Mouse (Mus musculus): ENCODE measurements around the gene Ap2s1. TPM values are rescaled to one million over a fixed set of nuclear protein-coding genes. Genes with fewer than 3 reads are reported as not detected.
"Not testable (repeated sequence)": the region's sequence is repeated elsewhere in the genome, so short reads cannot be mapped to it uniquely, and the experiment has no call there.

Gene Ap2s1
- total RNA-seq (2015) (162 and 164 TPM in 2 replicates), total RNA-seq (2017) (73.9 and 88.7 TPM in 2 replicates)

DNA sequence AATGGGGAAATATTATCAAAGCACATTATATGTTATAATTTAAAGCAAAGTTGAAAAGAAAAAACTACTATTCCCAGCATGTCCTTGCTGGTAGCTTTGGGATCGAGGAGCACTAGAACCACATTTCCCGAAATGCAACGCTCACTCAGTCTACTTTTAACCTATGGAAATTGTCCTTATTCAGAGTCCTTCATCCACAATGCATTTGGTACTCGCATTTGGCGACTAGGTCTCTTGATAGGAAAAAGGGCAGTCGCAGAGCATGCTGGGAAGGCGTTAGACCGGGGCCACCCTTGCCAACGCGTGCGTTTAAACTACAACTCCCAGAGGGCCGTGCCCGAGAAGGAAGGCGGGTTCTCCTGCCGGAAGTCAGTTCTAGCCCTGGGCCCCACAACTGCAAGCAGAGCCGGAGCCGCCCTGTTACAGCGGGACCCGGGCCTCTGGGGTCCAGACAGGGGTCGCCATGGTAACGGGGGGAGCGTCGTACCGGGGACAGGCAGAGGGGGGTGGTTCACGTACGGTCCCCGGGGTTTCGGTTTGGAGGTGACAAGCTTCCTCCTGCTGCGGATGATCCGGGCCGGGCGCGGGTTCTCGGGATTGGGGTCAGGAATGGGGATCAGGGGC lies at the start of gene Ap2s1:
Gene Ap2s1 (plus strand): TSS at position 338 of the 624 bp plus-strand sequence.
- peak; percentile 98 for ATAC-seq (replicated peaks; ENCODE audit: poor library complexity)

DNA sequence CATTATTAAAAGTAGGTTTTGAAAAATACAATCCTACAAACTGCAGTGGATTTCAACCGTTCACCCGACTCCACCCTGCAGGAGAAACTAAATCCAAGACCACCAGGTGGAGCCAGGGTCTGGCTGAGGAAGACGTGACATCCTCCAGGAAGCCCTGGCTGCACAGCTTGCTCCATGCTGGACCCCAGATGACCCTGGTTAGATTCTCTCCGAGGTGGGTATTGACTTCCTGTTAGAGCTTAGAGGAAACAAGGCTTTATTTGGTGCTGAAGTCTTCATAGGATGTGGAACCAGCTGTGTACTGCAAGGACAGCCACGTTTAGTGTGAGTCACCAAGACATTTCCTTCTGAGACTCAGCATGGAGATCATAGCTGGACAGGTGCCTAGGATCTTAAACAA lies 49.0 kb upstream of the Ap2s1 start:
- no peak for ATAC-seq (replicated peaks; ENCODE audit: poor library complexity)

DNA sequence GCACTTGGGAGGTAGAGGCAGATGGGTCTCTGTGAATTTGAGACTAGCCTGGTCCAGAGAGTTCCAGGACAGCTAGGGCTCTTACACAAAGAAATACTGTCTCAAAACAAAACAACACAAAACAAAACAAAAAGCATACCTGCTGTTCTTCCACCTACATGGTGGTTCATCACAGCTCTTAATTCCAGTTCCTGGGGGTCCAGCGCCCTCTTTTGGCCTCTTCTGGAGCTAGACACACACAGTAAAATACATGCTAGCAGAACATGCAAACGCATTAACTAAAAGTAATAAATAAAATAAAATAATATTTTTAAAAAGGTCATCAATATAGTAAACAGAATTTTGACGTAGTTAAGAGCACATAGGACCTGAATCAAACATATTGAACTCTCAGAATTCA lies 43.2 kb upstream of the Ap2s1 start:
- no peak for ATAC-seq (replicated peaks; ENCODE audit: poor library complexity)

DNA sequence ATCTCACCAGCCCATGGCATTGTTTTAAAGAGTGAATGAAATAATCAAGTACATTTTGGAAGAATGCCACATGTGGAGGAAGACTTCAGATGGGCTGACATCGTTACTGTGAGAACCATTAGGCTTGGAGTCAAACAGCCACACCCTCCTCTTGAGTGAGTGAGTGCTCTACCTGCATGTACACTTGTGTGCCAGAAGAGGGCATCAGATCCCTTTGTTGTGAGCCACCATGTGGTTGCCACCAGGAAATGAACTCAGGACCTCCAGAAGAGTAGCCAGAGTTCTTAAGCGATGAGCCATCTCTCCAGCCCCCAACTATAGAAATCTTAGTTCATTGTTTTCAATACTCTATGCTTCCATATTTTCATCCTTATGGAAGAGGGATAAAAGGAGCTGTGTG lies 39.2 kb upstream of the Ap2s1 start:
- peak; percentile 88 for ATAC-seq (replicated peaks; ENCODE audit: poor library complexity)

DNA sequence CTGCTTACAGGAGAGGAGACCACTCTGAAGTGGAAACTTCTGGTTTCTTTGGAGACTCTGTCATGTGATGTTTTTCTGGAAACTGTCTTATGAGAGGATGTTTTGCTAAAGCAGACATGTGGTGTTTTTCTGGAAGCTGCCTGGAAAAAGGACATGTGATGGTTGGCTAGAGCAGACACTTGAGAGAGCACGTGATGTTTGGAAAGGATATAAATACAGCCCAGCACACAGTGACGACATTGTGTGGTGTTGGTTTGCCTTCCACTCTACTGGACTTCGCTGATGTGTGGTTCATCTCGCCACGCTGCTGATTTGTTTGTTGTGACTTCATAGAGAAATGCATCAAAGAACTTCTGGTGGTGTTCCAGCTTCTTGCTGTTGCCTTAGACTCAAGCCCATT lies 37.6 kb upstream of the Ap2s1 start:
- no peak for ATAC-seq (replicated peaks; ENCODE audit: poor library complexity)

DNA sequence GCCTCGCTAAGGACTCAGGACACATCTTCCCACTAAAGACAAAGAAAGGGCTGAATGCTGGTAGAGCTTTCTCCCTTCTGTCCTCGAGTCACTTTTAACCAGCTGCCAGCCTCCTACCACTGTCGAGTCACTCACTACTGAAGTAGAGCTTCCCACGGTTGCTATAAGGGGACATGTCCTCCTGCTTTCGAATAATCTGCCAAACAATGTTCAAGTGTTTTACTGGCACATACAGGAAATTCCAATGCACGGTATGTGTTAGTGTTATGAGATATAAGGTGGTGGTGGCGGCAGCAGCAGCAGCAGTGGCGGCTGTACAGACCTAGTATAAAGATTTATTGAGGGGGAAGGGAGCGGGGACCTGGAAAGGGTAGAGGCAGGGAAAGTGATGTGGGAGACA lies 31.8 kb upstream of the Ap2s1 start:
- no peak for ATAC-seq (replicated peaks; ENCODE audit: poor library complexity)

DNA sequence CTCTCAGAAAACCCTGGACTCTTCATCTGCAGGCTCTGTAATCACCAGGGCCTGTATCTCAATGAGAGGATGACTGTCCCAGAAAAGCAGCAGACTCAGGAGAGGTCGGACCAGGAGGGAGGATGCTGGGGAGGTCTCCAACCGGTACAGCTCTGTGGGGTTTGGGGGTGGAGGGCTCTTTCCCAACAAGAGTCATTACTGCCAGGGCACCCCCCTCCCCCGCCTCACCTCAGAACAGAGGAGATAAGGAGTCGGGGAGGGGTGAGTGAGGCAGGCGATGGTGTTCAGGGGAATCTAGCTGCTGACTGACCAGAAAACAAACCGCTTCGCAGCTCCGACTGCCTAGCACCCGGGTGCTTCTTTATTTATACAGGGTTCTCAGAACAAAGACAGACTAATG lies 30.0 kb upstream of the Ap2s1 start:
- ATAC-seq (replicated peaks; ENCODE audit: poor library complexity): no peak

DNA sequence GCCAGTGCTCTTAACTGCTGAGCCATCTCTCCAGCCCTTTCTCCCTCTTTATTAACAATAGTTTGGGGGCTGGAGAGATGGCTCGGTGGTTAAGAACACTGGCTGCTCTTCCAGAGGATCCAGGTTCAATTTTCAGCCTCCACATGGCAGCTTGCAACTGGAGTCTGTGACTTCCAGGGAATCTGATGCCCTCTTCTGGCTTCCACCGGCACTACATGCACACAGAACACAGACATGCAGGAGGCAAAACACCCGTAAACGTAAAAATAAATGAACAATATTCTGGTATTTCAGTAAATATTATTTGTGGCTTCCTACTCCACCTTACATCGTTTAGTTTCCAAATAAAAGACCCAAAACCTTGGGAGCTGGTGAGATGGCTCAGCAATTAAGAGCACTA lies 27.6 kb upstream of the Ap2s1 start:
- ATAC-seq (replicated peaks; ENCODE audit: poor library complexity): 0 out of 2 replicates have a peak, but pooled peaks have one; percentile 54

DNA sequence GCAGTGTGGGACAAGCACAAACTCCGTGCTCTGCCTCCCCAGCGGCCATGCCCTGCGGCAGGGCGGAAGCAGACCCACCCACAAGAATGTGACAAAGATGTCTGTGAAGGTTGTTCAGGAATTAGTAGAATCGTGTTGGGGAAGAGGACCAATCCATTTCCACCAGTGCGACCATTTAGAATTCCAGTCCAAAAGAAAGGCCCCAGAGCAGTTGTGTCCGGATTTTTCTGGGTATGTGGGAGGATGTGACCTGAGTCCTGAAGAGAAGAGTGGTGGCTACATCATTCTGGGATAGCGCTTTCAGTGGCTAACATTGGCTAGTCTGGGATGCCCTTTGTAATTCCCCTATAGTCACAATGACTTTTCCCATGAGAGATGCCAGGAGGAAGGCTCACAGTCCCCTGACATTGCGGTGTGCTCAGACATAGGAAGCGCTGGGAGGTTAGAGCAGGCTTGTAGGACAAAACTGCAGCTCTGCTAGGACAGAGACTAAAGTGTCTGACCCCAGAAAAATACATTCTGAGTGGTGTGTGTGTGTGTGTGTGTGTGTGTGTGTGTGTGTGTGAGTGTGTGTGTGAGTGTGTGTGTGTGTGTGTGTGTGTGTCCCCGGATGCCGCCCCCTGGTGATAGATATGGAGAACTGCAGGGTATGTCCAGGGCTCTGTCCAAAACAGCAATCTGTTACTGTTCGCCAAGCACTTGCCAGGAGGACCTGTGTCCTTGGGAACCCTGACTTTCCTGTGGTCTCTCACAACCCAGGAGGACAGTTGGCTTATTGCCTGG lies 25.4 kb upstream of the Ap2s1 start:
- no peak for ATAC-seq (replicated peaks; ENCODE audit: poor library complexity)

DNA sequence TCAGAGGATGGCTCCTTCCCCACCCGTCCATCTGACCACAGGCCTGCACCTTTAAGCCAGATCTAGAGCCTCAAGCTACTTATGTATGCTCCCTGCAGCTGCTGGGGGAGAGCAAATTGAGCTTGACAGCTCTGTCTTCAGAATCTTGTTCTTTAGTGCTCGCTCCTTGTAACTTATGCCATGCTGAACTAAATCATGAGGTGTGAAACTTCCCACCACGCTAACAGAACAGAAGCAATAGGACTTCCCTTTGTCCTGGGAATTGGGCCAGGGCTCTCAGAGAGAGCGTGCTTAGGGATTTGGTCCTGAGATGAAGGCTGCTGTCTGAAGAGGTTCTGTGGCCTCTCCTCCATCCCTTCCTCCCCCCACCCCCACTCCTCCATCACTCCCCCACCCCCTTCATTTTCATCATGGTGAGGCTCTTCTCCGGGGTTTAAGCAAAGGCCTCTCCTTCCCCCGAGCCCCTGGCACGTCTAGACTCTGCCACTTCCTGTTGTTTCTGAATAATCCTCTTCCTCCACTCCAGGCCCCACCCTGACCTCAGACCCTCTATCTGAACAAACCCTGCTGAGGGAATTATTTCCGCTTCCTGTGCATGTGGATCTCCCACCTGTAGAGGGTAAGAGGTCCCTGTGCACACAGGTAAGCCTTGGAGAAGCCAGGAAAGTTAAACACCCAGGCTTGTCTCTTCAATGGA lies 21.6 kb upstream of the Ap2s1 start:
- not testable (repeated sequence) for ATAC-seq (replicated peaks; ENCODE audit: poor library complexity)

DNA sequence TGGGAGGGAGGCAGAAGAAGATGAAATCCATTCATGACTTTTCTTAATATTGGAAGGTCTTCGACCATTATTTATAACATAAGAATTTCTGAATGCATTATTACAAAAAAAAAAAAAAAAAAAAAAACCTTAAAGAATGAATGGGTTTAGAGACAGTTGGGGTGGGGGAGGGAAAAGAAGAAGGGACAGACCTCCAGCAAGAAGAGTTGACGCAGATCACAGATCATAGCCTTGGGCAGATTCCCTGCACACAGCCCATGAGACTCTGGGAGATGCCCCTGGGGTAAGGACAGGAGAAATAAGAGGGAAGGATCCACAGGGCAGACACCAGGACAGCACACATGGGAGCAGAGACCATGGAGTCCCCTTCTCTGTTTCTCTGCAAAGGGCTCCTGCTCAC lies 16.6 kb upstream of the Ap2s1 start, which contains the start of gene Ceacam9:
Gene Ceacam9 (plus strand): TSS at position 301 of the 400 bp plus-strand sequence.
- ATAC-seq (replicated peaks; ENCODE audit: poor library complexity): no peak

DNA sequence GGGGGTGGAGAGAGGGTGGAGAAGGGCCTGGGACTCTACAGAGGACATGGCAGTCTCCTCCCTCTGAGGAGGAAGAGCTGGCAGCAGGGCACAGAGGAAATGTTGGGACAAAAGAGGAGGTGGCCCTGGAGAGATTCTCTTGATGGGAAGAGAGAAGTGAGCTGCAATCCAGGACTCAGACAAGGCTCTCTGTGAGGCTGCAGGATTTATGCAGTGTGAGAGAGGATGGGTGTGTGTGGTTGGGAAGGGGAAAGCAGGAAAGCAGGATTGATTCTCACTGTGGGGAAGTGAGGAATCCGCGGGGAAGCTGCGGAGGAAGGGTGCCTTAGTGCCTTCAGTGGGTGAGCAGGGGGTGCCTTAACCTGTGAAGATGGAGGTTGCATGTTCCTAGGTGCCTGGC lies 15.7 kb upstream of the Ap2s1 start:
- not testable (repeated sequence) for ATAC-seq (replicated peaks; ENCODE audit: poor library complexity)

DNA sequence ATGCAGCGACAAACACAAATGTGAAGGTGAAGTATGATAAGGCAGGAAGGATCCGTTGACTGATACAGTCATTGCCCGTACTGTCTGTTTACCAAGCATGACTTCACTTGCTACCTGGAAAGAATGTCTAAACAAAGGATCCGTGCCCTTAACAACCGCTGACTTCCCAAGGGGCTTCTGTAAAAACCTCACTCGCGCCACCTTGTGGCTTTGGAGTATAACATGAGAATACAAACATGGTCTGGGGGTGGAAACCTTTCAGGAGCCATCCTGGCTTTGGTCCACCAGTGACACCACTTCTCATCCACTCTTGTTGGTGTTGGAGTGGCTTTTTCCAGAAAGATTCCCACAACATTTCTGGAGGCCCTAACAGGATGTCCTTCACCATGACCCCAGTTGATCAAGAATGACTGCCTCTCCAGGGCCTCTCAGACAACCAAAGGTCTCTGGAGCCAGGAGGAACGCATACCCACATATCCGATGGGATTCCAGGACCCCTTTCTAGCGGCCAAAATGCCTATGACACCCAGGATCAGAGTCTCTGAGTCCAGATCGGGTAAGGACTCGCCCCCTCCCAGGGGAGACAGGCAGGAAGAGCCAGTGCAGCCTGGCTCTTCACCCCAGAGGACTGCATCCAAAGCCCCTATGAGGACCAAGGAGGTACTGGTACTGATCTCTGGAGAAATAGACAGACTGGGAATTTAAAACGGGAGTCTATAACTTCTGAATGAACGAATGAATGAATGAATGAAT lies 9.4 kb upstream of the Ap2s1 start:
- peak; percentile 95 for ATAC-seq (replicated peaks; ENCODE audit: poor library complexity)

DNA sequence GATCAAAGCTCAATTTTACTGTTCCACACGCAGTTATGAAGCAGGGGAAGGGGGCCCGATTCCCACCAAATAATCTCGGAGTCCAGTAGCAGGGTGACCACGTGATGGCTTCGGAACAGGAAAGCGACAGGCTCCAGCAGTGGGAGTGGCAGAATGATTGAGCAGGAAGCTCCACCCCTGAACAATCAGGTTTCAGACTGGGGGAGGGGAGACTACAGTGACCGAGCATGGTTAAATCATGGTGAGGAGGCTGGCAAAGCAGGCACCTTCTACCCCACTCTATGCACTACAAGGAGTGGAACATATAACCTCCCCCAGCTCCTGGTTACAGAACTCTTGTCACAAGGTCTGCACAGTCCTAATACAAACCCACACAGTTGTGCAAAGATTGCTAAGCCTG lies 8.6 kb upstream of the Ap2s1 start:
- ATAC-seq (replicated peaks; ENCODE audit: poor library complexity): peak; percentile 53

DNA sequence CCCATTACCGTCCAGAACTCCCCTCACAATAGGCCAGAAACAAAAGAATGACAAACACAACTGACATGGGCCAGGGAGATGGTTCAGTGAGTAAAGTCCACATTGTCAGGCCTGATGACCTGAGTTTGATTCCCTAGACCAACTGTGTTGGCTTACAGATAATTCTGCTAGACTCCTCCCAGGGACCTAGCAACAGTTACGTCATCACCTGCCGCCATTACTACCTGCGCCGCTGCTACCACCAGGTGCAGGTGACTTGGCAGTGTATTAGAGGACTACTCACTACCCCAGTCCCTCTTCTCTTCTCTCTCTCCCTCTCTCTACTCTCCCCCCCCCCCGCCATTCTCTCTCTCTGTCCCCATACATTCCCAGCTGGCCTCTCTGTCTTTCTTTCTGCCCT lies 7.4 kb upstream of the Ap2s1 start:
- no peak for ATAC-seq (replicated peaks; ENCODE audit: poor library complexity)

DNA sequence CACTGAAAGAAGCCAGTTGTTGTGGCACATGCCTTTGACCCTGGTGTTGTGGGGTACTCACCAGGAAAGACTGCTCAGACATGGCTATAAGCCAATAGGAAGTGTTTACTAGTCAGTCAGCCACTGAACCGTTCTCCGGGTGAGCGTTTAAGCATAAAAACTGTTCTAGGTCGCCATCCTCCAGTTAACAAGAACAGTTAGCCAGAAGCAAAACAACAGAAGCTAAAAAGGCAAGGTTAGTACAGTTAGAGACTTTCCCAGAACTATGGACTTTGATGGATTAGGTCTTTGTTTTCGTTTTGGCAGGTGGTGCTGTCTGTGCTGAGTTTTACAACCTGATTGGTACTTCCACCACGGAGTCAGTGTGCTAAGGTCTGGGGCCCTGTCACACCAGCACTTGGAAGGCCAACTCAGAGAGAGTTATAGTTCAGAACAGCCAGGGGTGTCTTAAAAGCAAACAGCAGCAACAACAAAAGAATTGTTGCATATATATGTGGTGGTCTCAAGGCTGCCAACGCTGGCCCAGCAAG lies 6.3 kb upstream of the Ap2s1 start:
- no peak for ATAC-seq (replicated peaks; ENCODE audit: poor library complexity)

DNA sequence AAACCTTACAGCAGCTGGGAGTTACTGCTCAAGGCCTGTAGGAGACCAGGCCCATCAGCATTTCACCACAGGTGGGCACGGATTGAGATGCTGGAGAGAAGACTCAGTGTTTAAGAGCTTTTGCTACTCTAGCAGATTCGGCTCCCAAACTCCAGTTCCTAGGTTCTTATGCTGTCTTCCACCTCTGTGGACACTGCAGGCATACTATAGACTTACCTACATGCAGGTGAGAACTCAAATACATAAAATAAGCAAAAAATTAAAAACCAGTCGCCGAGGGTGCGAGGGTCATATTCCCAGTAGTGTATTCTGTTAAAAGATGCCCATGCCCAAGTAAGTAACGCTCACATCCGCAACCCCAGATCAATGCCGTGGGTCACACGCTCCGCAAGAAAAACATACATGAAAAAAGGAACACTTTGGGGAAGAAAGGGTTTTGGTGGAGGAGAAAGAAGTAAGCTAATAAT lies 571 bp upstream of the Ap2s1 start:
- ATAC-seq (replicated peaks; ENCODE audit: poor library complexity): no peak

DNA sequence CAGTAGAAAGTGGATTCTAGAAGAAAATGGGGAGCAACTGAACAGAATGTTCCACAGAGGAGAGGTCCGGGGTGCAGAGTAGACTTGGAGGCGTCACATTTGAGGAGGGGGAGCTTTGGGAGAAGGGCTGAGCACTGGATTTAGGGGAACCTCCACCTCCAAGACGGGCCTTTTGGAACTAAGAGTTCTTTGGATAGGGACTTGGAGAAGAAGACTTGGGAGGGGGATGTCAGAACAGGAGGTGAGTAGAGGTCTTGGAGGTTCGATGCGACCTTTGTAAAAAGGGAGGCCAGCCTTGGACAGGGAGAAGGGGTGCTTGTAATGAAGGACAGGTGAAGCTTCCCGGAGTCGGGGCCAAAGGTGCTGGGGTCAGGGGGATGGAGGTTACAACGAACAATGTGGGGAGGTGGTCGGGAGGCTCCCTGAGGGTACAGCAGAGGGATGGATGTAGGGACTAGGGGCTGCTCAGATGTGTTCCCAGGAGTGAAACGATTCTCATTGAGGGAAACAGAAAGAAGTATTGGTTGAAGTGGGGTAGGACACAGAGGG lies 920 bp downstream of the Ap2s1 start:
- ATAC-seq (replicated peaks; ENCODE audit: poor library complexity): no peak

DNA sequence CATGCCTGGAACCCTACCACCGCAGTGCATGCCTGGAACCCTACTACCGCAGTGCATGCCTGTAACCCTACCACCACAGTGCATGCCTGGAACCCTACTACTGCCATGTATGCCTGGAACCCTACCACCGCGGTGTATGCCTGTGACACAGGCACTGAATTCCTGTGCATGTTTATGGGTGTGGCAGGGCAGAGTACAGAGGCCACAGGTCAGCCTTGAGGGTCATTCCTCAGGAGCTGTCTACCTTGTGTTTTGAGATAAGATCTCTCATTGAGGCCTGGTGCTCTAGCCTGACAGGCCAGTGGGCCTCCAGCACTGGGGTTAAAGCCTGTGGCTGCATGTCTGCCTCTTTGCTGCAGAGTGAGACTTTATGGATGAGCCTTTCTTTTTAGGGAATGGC lies 7.2 kb downstream of the Ap2s1 start:
- ATAC-seq (replicated peaks; ENCODE audit: poor library complexity): no peak

DNA sequence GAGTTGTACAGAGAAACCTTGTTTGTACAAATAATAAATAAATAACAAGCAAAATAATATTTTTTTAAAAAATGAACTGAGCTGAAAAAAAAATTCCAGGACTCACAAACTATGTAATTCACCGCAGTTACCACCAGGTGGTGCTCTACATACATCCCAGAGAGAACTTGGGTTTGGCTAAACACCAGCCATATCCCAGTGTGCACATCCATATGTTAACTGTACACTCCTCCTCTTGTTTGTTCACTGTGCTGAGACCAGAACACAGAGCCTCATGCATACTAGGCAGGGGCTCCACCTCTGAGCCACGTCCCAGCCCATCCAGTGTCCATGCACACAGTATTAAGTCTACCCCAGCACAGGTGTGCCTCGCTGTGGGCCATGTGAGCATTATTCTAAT lies 7.9 kb downstream of the Ap2s1 start:
- peak; percentile 85 for ATAC-seq (replicated peaks; ENCODE audit: poor library complexity)
